Mouse (Mus musculus) liver, postnatal 0 days (tissue): ENCODE measurements around the gene Lin52. TPM values are rescaled to one million over a fixed set of nuclear protein-coding genes. Genes with fewer than 3 reads are reported as not detected.

Experiments
- ATAC-seq: fragments of 200-750 bp; cut with Nextera tagmentation; 2 replicates; pipeline ENCODE4 v1.8.0; 2017; ENCODE audit warnings: mild to moderate bottlenecking, moderate library complexity
- DNase-seq: peaks from one replicate; pipeline ENCODE4 v3.0.0-alpha.2; 2016
- H3K27ac ChIP-seq: fragments of 300-500 bp; sonication (generic); 2 replicates; pipeline ENCODE4 v1.5.1; 2014; ENCODE audit warnings: antibody characterized with exemption, moderate library complexity, mild to moderate bottlenecking, low read depth
- H3K27me3 ChIP-seq: fragments of 300-500 bp; sonication (generic); 2 replicates; pipeline ENCODE4 v1.6.1; 2014; ENCODE audit warnings: low read length, control low read depth, mixed read lengths; ENCODE audit not compliant: insufficient read depth
- H3K36me3 ChIP-seq: fragments of 300-500 bp; sonication (generic); replicated peaks from 2 replicates; pipeline ENCODE4 v1.6.1; 2014; ENCODE audit warnings: mild to moderate bottlenecking, control low read depth, low read length, moderate library complexity, mixed read lengths; ENCODE audit not compliant: insufficient read depth
- H3K4me1 ChIP-seq: fragments of 300-500 bp; sonication (generic); 2 replicates; pipeline ENCODE4 v1.6.1; 2014; ENCODE audit warnings: antibody characterized with exemption, mild to moderate bottlenecking, control low read depth; ENCODE audit not compliant: insufficient read depth
- H3K4me2 ChIP-seq: fragments of 300-500 bp; sonication (generic); 2 replicates; pipeline ENCODE4 v1.6.1; 2014; ENCODE audit warnings: low read depth, mild to moderate bottlenecking, low read length, moderate library complexity, mixed read lengths
- H3K4me3 ChIP-seq: fragments of 300-500 bp; sonication (generic); 2 replicates; pipeline ENCODE4 v1.5.1; 2014; ENCODE audit warnings: low read depth, low read length
- H3K9ac ChIP-seq: fragments of 300-500 bp; sonication (generic); replicated peaks from 2 replicates; pipeline ENCODE4 v1.6.1; 2014; ENCODE audit warnings: mild to moderate bottlenecking, moderate library complexity
- H3K9me3 ChIP-seq: fragments of 300-500 bp; sonication (generic); 2 replicates; pipeline ENCODE4 v1.6.1; 2016; ENCODE audit warnings: mild to moderate bottlenecking, control low read depth, low read length, mixed read lengths
- CTCF ChIP-seq: sonication (generic); IDR thresholded peaks from 2 replicates; pipeline ENCODE4 v1.5.1; 2016; ENCODE audit warnings: antibody characterized with exemption, low read depth
- EP300 ChIP-seq: IDR thresholded peaks from 2 replicates; pipeline ENCODE4 v1.6.1; 2016; ENCODE audit warnings: antibody characterized with exemption, low read depth, mild to moderate bottlenecking
- WGBS: fragments of 180-500 bp; shearing (Covaris S2); extraction: QIAGEN DNeasy Blood & Tissue Kit; methylation state at CpG from one replicate; pipeline ENCODE4 v1.1.7; 2014; ENCODE audit not compliant: insufficient replicate concordance; 5-methylcytosine and 5-hydroxymethylcytosine counted together
- polyA plus RNA-seq: library from polyadenylated mRNA; unstranded; fragments of >200 nt; fragmentation: Nextera tagmentation; extraction: Ambion mirVana; gene quantifications from 2 replicates; pipeline ENCODE4 v1.2.1, GENCODE M21; 2015

Gene Lin52
- polyA plus RNA-seq, 1 experiment from 2014 or later, result 7.8 TPM

GRCm38 (mm10) chr12:84541391-84541958, 90.3 kb downstream of the Lin52 start:
- H3K36me3 ChIP-seq, result no peaks in the 10 kb centered on the region
- DNase-seq, result no peak
- 80% methylated on average over 11 of the region's 11 CpGs for WGBS

GRCm38 (mm10) chr12:84546028-84546427, 94.8 kb downstream of the Lin52 start:
- Histone ChIP-seq H3K4me2 (no peak overlapping the region), H3K36me3 (no peaks in the 10 kb centered on the region), H3K4me1 (no peaks in the 10 kb centered on the region), H3K9me3 (no peaks in the 10 kb centered on the region), H3K9ac (no peak overlapping the region), H3K27me3 (no peaks in the 10 kb centered on the region), H3K4me3 (no peak overlapping the region), H3K27ac (no peak overlapping the region)
- WGBS, result 5% methylated on average over 12 of the region's 12 CpGs
- DNase-seq (peak; percentile 78), ATAC-seq (0 out of 2 replicates have a peak, but pooled peaks have one; percentile 54)
- TF ChIP-seq CTCF (peak; percentile 96), EP300 (no peak)

More at GRCm38 (mm10) chr12:84541391-84541958, 90.3 kb downstream of the Lin52 start:
- H3K27me3 ChIP-seq, result no peaks in the 10 kb centered on the region
- no peaks in the 10 kb centered on the region for H3K9me3 ChIP-seq
- TF ChIP-seq CTCF (no peak), EP300 (no peak)
- ATAC-seq, result no peak
- H3K4me1 ChIP-seq, result no peaks in the 10 kb centered on the region
- no peak overlapping the region for H3K4me2 ChIP-seq
- no peak overlapping the region for H3K4me3 ChIP-seq
- H3K9ac ChIP-seq, result no peak overlapping the region
- H3K27ac ChIP-seq, result no peak overlapping the region

- H3K27ac ChIP-seq, result no peak overlapping the region
- TF ChIP-seq CTCF (no peak), EP300 (no peak)
- no peak overlapping the region for H3K9ac ChIP-seq
- WGBS, result 86% methylated on average over 2 of the region's 2 CpGs
- H3K4me3 ChIP-seq, result no peak overlapping the region
- no peaks in the 10 kb centered on the region for H3K9me3 ChIP-seq
- H3K4me2 ChIP-seq, result no peak overlapping the region
- H3K36me3 ChIP-seq, result no peaks in the 10 kb centered on the region
- no peaks in the 10 kb centered on the region for H3K4me1 ChIP-seq
- DNase-seq (no peak), ATAC-seq (no peak)
- no peaks in the 10 kb centered on the region for H3K27me3 ChIP-seq
These were observed 95.4 kb downstream of the Lin52 start for GRCm38 (mm10) chr12:84546577-84547085.

GRCm38 (mm10) chr12:84548251-84548650, 97.0 kb downstream of the Lin52 start:
- Histone ChIP-seq H3K4me3 (no peak overlapping the region), H3K27ac (no peak overlapping the region), H3K27me3 (no peaks in the 10 kb centered on the region), H3K4me1 (no peaks in the 10 kb centered on the region), H3K4me2 (no peak overlapping the region), H3K36me3 (no peaks in the 10 kb centered on the region), H3K9me3 (no peaks in the 10 kb centered on the region), H3K9ac (no peak overlapping the region)
- 62% methylated on average over 8 of the region's 8 CpGs for WGBS
- ATAC-seq (no peak), DNase-seq (no peak)
- TF ChIP-seq EP300 (no peak), CTCF (no peak)

- Histone ChIP-seq H3K27me3 (no peaks in the 10 kb centered on the region), H3K4me1 (no peaks in the 10 kb centered on the region), H3K9ac (no peak overlapping the region), H3K27ac (no peak overlapping the region), H3K4me3 (no peak overlapping the region), H3K9me3 (no peaks in the 10 kb centered on the region), H3K4me2 (no peak overlapping the region), H3K36me3 (no peaks in the 10 kb centered on the region)
- no peak for DNase-seq
- WGBS, result 53% methylated on average over 8 of the region's 8 CpGs
- no peak for ATAC-seq
- TF ChIP-seq EP300, result no peak
- TF ChIP-seq CTCF, result no peak
These were observed 104.0 kb downstream of the Lin52 start for GRCm38 (mm10) chr12:84555218-84555617.

- no peak overlapping the region for H3K4me3 ChIP-seq
- DNase-seq, result no peak
- H3K36me3 ChIP-seq, result no peaks in the 10 kb centered on the region
- WGBS, result 42% methylated on average over 4 of the region's 4 CpGs
- no peak overlapping the region for H3K4me2 ChIP-seq
- H3K4me1 ChIP-seq, result no peaks in the 10 kb centered on the region
- H3K9ac ChIP-seq, result no peak overlapping the region
- no peak for ATAC-seq
- H3K27ac ChIP-seq, result no peak overlapping the region
- TF ChIP-seq EP300, result no peak
- peak; percentile 42 for TF ChIP-seq CTCF
- no peaks in the 10 kb centered on the region for H3K9me3 ChIP-seq
- peaks cover 1% of the 10 kb centered on the region; the same call in 1 of the 2 replicates for H3K27me3 ChIP-seq
These were observed 111.3 kb downstream of the Lin52 start for GRCm38 (mm10) chr12:84562558-84562957.
